In the genomic region with DNA sequence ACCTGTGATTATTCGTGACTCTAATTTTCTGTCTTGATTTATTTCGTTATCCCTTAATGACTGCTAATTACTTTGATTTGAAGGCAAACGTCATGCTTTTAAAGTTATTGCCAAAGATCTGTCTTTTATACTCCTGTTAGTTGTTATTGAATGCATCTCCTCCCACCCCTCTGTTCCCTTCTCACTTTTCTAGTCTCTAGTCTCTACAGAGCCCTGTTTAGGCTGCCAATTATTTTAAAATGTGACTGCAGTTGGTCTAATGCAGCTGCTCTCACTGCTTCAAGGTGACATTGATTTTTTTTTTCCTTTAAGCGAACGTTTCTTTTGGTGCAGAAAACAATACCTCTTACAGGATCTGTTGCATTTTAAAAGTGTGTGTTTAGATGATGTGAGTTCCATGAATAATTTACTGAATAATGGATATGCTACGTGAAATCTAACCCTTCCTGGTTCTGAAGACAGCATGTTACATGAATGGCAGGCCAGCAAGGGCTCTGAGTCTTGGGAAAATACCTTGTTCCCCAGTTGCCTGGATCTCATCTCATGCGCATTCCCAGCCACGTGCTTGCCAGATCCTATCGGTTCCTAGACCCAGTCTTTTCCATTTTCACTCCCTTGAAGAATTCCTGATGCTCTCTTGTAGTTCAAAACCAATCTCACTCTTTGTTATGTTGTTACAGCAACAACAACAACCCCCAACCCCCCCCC, we compare ENCODE assay signal across 10 mouse cellular contexts.
DNase-seq lines count a peak whose midpoint lies in the region; ATAC-seq lines count a peak whose summit lies in the region.
"Had no signal": no experiment of that assay in that cellular context is flagged by ENCODE, and none has a peak within 500 bp of the region (broad histone marks: within the 10 kb centered on the region; RNA-seq: fewer than 3 reads in every experiment).

No protein-coding gene starts in this region.

- H3K36me3 ChIP-seq in forebrain, embryonic 16.5 days (ENCODE audit: control insufficient read depth, insufficient read depth): no peaks in the 10 kb centered on the region
- H3K36me3 ChIP-seq in midbrain, embryonic 10.5 days: no peaks in the 10 kb centered on the region
- H3K36me3 ChIP-seq in liver, embryonic 11.5 days (ENCODE audit: control insufficient read depth, insufficient read depth, low read length): no peaks in the 10 kb centered on the region

- peak overlapping the region; percentile 36 for H3K4me2 ChIP-seq in forebrain, embryonic 16.5 days (ENCODE audit: low read length)
- no peak overlapping the region for H3K4me2 ChIP-seq in liver, embryonic 11.5 days

- WGBS in forebrain, embryonic 16.5 days: 3% methylated on average over 9 of the region's 9 CpGs
- WGBS in midbrain, embryonic 10.5 days: 53% methylated on average over 9 of the region's 9 CpGs
- 44% methylated on average over 9 of the region's 9 CpGs for WGBS in liver, embryonic 11.5 days

- no peaks in the 10 kb centered on the region for H3K9me3 ChIP-seq in forebrain, embryonic 16.5 days (ENCODE audit: control insufficient read depth, low read length)
- H3K9me3 ChIP-seq in midbrain, embryonic 10.5 days (replicated peaks): no peaks in the 10 kb centered on the region
- H3K9me3 ChIP-seq in liver, embryonic 11.5 days (ENCODE audit: control insufficient read depth, low read length): no peaks in the 10 kb centered on the region

- H3K4me1 ChIP-seq in forebrain, embryonic 16.5 days (replicated peaks; ENCODE audit: control insufficient read depth, insufficient read depth, low read length): peaks cover 28% of the 10 kb centered on the region
- H3K4me1 ChIP-seq in midbrain, embryonic 10.5 days: peaks cover 31% of the 10 kb centered on the region
- no peaks in the 10 kb centered on the region for H3K4me1 ChIP-seq in liver, embryonic 11.5 days (replicated peaks; ENCODE audit: control insufficient read depth, insufficient read depth, low read length)

- H3K27ac ChIP-seq in forebrain, embryonic 16.5 days (ENCODE audit: low read length): peak overlapping the region; percentile 78
- H3K27ac ChIP-seq in midbrain, embryonic 10.5 days (replicated peaks): peak overlapping the region; percentile 68
- H3K27ac ChIP-seq in liver, embryonic 11.5 days (ENCODE audit: low read depth, low read length): no peak overlapping the region

- no peaks in the 10 kb centered on the region for H3K27me3 ChIP-seq in forebrain, embryonic 16.5 days (replicated peaks; ENCODE audit: control insufficient read depth, insufficient read depth, low read length)
- H3K27me3 ChIP-seq in midbrain, embryonic 10.5 days (ENCODE audit: low read depth, poor library complexity, severe bottlenecking): 0 out of 2 replicates have a peak, but pooled peaks cover 4% of the 10 kb centered on the region
- H3K27me3 ChIP-seq in liver, embryonic 11.5 days (replicated peaks; ENCODE audit: control insufficient read depth, insufficient read depth, low read length): no peaks in the 10 kb centered on the region

- no peak overlapping the region for H3K9ac ChIP-seq in forebrain, embryonic 16.5 days (replicated peaks; ENCODE audit: low read depth, low read length)
- H3K9ac ChIP-seq in liver, embryonic 11.5 days (ENCODE audit: low read depth, low read length): no peak overlapping the region

- H3K4me3 ChIP-seq in forebrain, embryonic 16.5 days (replicated peaks; ENCODE audit: low read length): no peak overlapping the region
- H3K4me3 ChIP-seq in midbrain, embryonic 10.5 days: peak overlapping the region; percentile 11; the same call in 1 of the 2 replicates
- H3K4me3 ChIP-seq in liver, embryonic 11.5 days (ENCODE audit: low read depth, low read length): no peak overlapping the region

- DNase-seq in embryo, embryonic 10 days (ENCODE audit: low spot score): peak; percentile 64
- DNase-seq in embryo, embryonic 9.5 days (ENCODE audit: extremely low spot score): no peak
- DNase-seq in R1 (ENCODE audit: low read depth, low spot score): peak; percentile 26
- no peak for DNase-seq in midbrain, embryonic 10.5 days (ENCODE audit: low spot score)
- DNase-seq in left cerebral cortex, postnatal 36 days (ENCODE audit: low spot score in 2 of 2): no peak
- no peak for DNase-seq in frontal cortex, postnatal 10 days (ENCODE audit: low spot score in 2 of 2)
- no peak for DNase-seq in liver, embryonic 11.5 days (ENCODE audit: low spot score)
- DNase-seq: gastrocnemius, postnatal 36 days; kidney, adult 2 months had no signal

- peak; percentile 93 for ATAC-seq in forebrain, embryonic 16.5 days
- ATAC-seq in liver, embryonic 11.5 days (replicated peaks; ENCODE audit: low FRiP score): no peak

- intact Hi-C loops in left cerebral cortex, postnatal 36 days (cut with DNase I): no loop called here

Comparison
In these comparisons a context has a peak if more than half of its experiments do, and no peak if none do; other contexts are left out.
1. DNase-seq: peak in embryo, embryonic 10 days (single experiment) and R1 (single experiment); none in embryo, embryonic 9.5 days (single experiment), midbrain, embryonic 10.5 days (single experiment), left cerebral cortex, postnatal 36 days (0 of 2), frontal cortex, postnatal 10 days (0 of 2) and liver, embryonic 11.5 days (single experiment).